ENCODE assay signal across 8 mouse cellular contexts in the genomic region with DNA sequence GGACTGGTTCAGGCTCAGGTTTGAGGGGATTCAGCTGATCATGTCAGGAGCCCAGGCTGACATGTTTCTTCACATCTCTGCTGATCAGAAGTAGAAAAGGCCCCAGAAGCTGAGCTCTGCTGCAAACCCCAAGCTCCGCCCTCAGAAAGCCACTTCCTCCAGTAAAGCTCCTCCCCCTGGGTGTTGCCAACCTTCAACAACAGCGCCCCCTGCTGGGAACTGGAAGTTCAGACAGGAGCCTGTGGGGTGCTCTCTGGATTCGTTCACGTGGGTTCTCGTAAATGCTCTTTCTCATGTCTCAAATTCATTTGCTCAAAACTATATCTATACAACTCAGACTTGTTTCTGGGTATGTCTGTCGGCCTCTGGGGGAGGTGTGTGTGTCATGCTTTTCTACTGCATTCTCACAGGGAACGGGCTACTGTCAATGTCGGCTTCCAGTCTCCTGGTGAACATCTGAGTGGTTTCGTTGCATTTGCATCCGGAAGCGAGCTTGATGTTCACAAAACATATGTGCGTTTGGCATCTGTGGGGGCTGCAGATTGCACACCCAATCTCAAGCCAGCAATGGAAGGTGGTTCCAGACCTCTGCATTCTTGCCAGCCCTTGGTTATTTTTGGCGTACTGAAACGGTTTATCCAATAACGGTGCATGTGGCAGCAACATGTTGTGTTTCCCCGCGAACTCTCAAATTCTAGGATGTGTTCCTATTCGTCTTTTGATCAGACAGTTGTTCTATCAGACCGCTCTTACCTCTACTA.
A peak's percentile ranks its signal among the peaks of the same experiment; 100 is the strongest.
DNase-seq lines count a peak whose midpoint lies in the region; ATAC-seq and TF ChIP-seq lines count a peak whose summit lies in the region.

No protein-coding gene starts in this region.

- no peaks in the 10 kb centered on the region for H3K4me1 ChIP-seq in midbrain, postnatal 0 days (ENCODE audit: insufficient read depth, low read length)
- no peaks in the 10 kb centered on the region for H3K4me1 ChIP-seq in intestine, embryonic 15.5 days (replicated peaks)

- H3K36me3 ChIP-seq in midbrain, postnatal 0 days (ENCODE audit: insufficient read depth, low read length): no peaks in the 10 kb centered on the region
- H3K36me3 ChIP-seq in intestine, embryonic 15.5 days: no peaks in the 10 kb centered on the region

- no peak overlapping the region for H3K4me2 ChIP-seq in midbrain, postnatal 0 days (ENCODE audit: low read depth, low read length, poor library complexity, severe bottlenecking)
- no peak overlapping the region for H3K4me2 ChIP-seq in intestine, embryonic 15.5 days (replicated peaks)

- ATAC-seq in midbrain, postnatal 0 days (ENCODE audit: low FRiP score): no peak
- no peak for ATAC-seq in intestine, embryonic 15.5 days

- WGBS in midbrain, postnatal 0 days: 89% methylated on average over 19 of the region's 19 CpGs
- WGBS in intestine, embryonic 15.5 days: 84% methylated on average over 19 of the region's 19 CpGs

- intact Hi-C loops in heart, postnatal 14 days (cut with DNase I): no loop called here

- DNase-seq in heart, postnatal 14 days: peak; percentile 13 to 36
- no peak for DNase-seq in heart, adult 8-10 months (ENCODE audit: low spot score)
- peak; percentile 55 to 67 for DNase-seq in B cell, adult 2 months
- peak; percentile 34 for DNase-seq in adrenal gland, postnatal 25 days
- peak; percentile 32 to 41 for DNase-seq in gastrocnemius, postnatal 4 days (ENCODE audit: low spot score in 2 of 2)
- DNase-seq in midbrain, postnatal 0 days (ENCODE audit: low spot score): peak; percentile 55
- peak; percentile 70 for DNase-seq in thymus, postnatal 4 days

- no peak overlapping the region for H3K27ac ChIP-seq in midbrain, postnatal 0 days (ENCODE audit: low read depth, low read length)
- H3K27ac ChIP-seq in intestine, embryonic 15.5 days: no peak overlapping the region

- TF ChIP-seq CTCF in midbrain, postnatal 0 days (IDR thresholded peaks at IDR 0.05): peak; percentile 59

- H3K27me3 ChIP-seq in midbrain, postnatal 0 days (ENCODE audit: insufficient read depth, low read length): no peaks in the 10 kb centered on the region
- no peaks in the 10 kb centered on the region for H3K27me3 ChIP-seq in intestine, embryonic 15.5 days (replicated peaks)

- no peak overlapping the region for H3K4me3 ChIP-seq in midbrain, postnatal 0 days (ENCODE audit: low read depth, low read length)
- no peak overlapping the region for H3K4me3 ChIP-seq in intestine, embryonic 15.5 days (replicated peaks)

- no peaks in the 10 kb centered on the region for H3K9me3 ChIP-seq in midbrain, postnatal 0 days (ENCODE audit: low read length)
- H3K9me3 ChIP-seq in intestine, embryonic 15.5 days: no peaks in the 10 kb centered on the region

- H3K9ac ChIP-seq in midbrain, postnatal 0 days (replicated peaks; ENCODE audit: low read length, poor library complexity, severe bottlenecking): no peak overlapping the region
- no peak overlapping the region for H3K9ac ChIP-seq in intestine, embryonic 15.5 days
